Mouse (Mus musculus) megakaryocyte, embryonic 14.5 days (primary cell): ENCODE results near the gene Gpx5. TPM values are rescaled to one million over a fixed set of nuclear protein-coding genes. Genes with fewer than 3 reads are reported as not detected.

ENCODE experiments used
- H3K27me3 ChIP-seq: replicated peaks from 2 replicates; pipeline ENCODE3; 2012; ENCODE audit warnings: inconsistent platforms
- H3K36me3 ChIP-seq: replicated peaks from 2 replicates; pipeline ENCODE3; 2012; ENCODE audit warnings: low read length, inconsistent platforms, mixed read lengths
- H3K4me1 ChIP-seq: 2 replicates; pipeline ENCODE4 v1.6.1; 2012; ENCODE audit warnings: inconsistent platforms
- H3K4me3 ChIP-seq: replicated peaks from 2 replicates; pipeline ENCODE3; 2012; ENCODE audit warnings: moderate library complexity, mild to moderate bottlenecking, inconsistent platforms
- H3K9me3 ChIP-seq: 2 replicates; pipeline ENCODE4 v1.6.1; 2012; ENCODE audit warnings: inconsistent platforms
- FLI1 ChIP-seq: IDR thresholded peaks from 2 replicates; pipeline ENCODE4 v1.6.1; 2012; ENCODE audit warnings: low read length, inconsistent platforms, mixed read lengths
- GATA1 ChIP-seq: IDR thresholded peaks from 3 replicates; pipeline ENCODE4 v1.6.1; 2012; ENCODE audit warnings: mixed read lengths, low read length, inconsistent platforms, borderline replicate concordance
- polyA plus RNA-seq: library from polyadenylated mRNA; stranded (reverse); fragments of >175 nt; gene quantifications from 2 replicates; pipeline ENCODE4 v1.2.3, GENCODE M21; 2012; ENCODE audit warnings: low replicate concordance; ENCODE audit not compliant: insufficient read depth

Gene Gpx5
- polyA plus RNA-seq, 1 experiment = not detected

DNA sequence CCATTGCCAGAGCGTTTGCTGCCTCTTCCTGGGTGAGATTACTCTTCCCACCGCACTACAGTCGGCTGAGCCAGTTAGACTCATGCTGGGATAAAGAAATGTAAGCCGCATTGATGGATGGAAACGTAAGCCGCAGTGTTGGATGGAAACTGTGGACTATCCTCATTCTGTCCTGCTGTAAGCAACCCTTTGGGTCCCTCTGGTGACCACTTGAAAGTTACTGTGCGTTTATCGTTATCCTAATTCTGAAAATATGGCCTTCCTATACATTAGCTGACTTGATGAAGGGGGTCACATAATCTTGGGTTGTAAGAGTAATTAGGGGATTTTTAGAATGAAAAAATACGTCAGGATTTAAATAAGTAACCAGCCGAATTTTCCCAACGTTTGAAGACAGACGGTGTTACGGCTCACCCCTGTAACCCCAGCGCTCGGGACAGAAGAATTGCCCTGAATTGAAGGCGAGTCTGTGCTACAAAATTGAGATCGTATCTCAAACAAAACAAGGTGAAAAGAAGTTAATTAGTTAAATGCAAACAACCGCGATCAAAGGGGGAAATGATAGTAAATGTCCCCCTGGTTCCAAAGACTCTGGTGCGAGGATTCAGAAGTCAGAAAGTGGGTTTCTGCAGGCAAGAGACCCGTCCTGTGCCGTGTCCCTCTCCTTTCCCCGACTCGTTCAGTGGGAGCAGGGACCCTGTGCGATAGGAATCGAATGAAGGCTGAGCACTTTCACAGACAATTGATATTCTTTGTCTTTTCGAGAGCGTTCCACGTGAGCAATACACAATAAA, 17.3 kb downstream of the Gpx5 start:
- no peaks in the 10 kb centered on the region for H3K36me3 ChIP-seq
- H3K4me1 ChIP-seq = peaks cover 42% of the 10 kb centered on the region
- TF ChIP-seq GATA1 (no peak), FLI1 (no peak)
- H3K27me3 ChIP-seq = peaks cover 35% of the 10 kb centered on the region
- no peaks in the 10 kb centered on the region for H3K9me3 ChIP-seq
- H3K4me3 ChIP-seq = peak overlapping the region; percentile 93

- Histone ChIP-seq H3K4me1 (peaks cover 11% of the 10 kb centered on the region; the same call in 1 of the 2 replicates), H3K27me3 (peaks cover 35% of the 10 kb centered on the region), H3K36me3 (no peaks in the 10 kb centered on the region), H3K4me3 (no peak overlapping the region), H3K9me3 (peaks cover 3% of the 10 kb centered on the region; the same call in 1 of the 2 replicates)
- TF ChIP-seq GATA1 = no peak
- TF ChIP-seq FLI1 = no peak
Measured at GRCm38 (mm10) chr13:21268262-21268661, 24.3 kb downstream of the Gpx5 start.

GRCm38 (mm10) chr13:21267541-21267940, 25.0 kb downstream of the Gpx5 start:
- Histone ChIP-seq H3K4me1 (peaks cover 17% of the 10 kb centered on the region; the same call in 1 of the 2 replicates), H3K9me3 (peaks cover 3% of the 10 kb centered on the region; the same call in 1 of the 2 replicates), H3K36me3 (no peaks in the 10 kb centered on the region), H3K27me3 (peaks cover 35% of the 10 kb centered on the region), H3K4me3 (no peak overlapping the region)
- TF ChIP-seq GATA1 (no peak), FLI1 (no peak)

GRCm38 (mm10) chr13:21265736-21266135, 26.8 kb downstream of the Gpx5 start:
- TF ChIP-seq FLI1 (no peak), GATA1 (no peak)
- H3K9me3 ChIP-seq = peaks cover 10% of the 10 kb centered on the region
- peaks cover 24% of the 10 kb centered on the region for H3K4me1 ChIP-seq
- H3K27me3 ChIP-seq = peaks cover 34% of the 10 kb centered on the region
- no peaks in the 10 kb centered on the region for H3K36me3 ChIP-seq
- H3K4me3 ChIP-seq = no peak overlapping the region

- no peaks in the 10 kb centered on the region for H3K36me3 ChIP-seq
- TF ChIP-seq FLI1 (no peak), GATA1 (no peak)
- peaks cover 36% of the 10 kb centered on the region for H3K4me1 ChIP-seq
- peaks cover 31% of the 10 kb centered on the region for H3K27me3 ChIP-seq
- peaks cover 10% of the 10 kb centered on the region for H3K9me3 ChIP-seq
- peak overlapping the region; percentile 84 for H3K4me3 ChIP-seq
Measured at GRCm38 (mm10) chr13:21264366-21264765, 28.2 kb downstream of the Gpx5 start.

DNA sequence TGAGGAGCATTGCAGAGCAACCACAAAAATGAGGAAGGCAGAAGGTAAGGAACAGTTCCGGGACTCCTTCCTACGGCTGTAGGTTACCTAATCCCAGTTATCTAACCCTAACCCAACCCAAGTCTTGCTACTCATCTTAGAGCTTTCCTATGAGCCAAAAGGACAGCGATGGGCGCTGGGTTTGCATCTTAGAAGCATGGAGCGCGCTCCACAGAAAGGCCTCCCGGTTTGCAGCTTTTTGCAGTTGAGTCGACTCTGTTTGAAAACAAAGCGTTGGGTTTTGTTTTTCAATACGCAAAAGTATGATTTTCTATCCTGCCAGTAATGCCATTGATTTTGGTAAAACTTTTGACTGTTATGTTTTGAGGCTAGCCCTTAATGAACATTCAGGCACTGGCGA, 28.6 kb downstream of the Gpx5 start:
- H3K4me1 ChIP-seq = peaks cover 40% of the 10 kb centered on the region
- peak overlapping the region; percentile 84 for H3K4me3 ChIP-seq
- peaks cover 32% of the 10 kb centered on the region for H3K27me3 ChIP-seq
- H3K36me3 ChIP-seq = no peaks in the 10 kb centered on the region
- TF ChIP-seq FLI1 = no peak
- no peak for TF ChIP-seq GATA1
- H3K9me3 ChIP-seq = peaks cover 10% of the 10 kb centered on the region

- Histone ChIP-seq H3K27me3 (peaks cover 37% of the 10 kb centered on the region), H3K36me3 (no peaks in the 10 kb centered on the region), H3K4me3 (no peak overlapping the region), H3K9me3 (peaks cover 10% of the 10 kb centered on the region), H3K4me1 (peaks cover 48% of the 10 kb centered on the region)
- TF ChIP-seq GATA1 = no peak
- no peak for TF ChIP-seq FLI1
Measured at GRCm38 (mm10) chr13:21262787-21263461, 29.6 kb downstream of the Gpx5 start.

DNA sequence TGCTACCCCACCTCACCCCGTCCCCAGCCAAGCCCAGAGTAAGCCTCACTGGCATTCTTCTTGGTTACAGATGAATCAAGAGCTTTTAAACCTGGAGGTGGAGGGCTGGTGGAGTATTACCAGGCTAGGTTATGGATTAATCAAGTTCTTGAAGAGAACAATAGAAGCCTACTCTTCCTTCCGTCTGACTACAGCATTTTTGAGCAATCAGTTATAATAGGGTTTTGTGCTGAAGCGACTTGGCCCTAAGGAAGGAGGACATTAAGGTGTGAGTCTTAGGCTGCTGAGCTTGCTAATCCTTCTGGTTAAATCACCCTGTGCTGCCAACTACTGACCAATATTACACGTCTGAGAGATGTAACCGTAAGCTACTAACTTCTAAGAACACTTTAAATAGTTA, 32.2 kb downstream of the Gpx5 start:
- H3K4me1 ChIP-seq = peaks cover 51% of the 10 kb centered on the region
- peaks cover 7% of the 10 kb centered on the region; the same call in 1 of the 2 replicates for H3K9me3 ChIP-seq
- H3K27me3 ChIP-seq = peaks cover 51% of the 10 kb centered on the region
- peak overlapping the region; percentile 90 for H3K4me3 ChIP-seq
- TF ChIP-seq GATA1 (no peak), FLI1 (no peak)
- H3K36me3 ChIP-seq = no peaks in the 10 kb centered on the region

- Histone ChIP-seq H3K4me1 (peaks cover 51% of the 10 kb centered on the region), H3K4me3 (peak overlapping the region; percentile 90), H3K36me3 (no peaks in the 10 kb centered on the region), H3K27me3 (peaks cover 57% of the 10 kb centered on the region), H3K9me3 (peaks cover 7% of the 10 kb centered on the region; the same call in 1 of the 2 replicates)
- TF ChIP-seq GATA1 = no peak
- no peak for TF ChIP-seq FLI1
Measured at GRCm38 (mm10) chr13:21259677-21260113, 32.8 kb downstream of the Gpx5 start.

- Histone ChIP-seq H3K27me3 (peaks cover 59% of the 10 kb centered on the region), H3K4me3 (peak overlapping the region; percentile 90)
- TF ChIP-seq FLI1 (no peak), GATA1 (no peak)
Measured at GRCm38 (mm10) chr13:21259171-21259631, 33.3 kb downstream of the Gpx5 start.

More at GRCm38 (mm10) chr13:21259171-21259631, 33.3 kb downstream of the Gpx5 start:
- Histone ChIP-seq H3K36me3 (no peaks in the 10 kb centered on the region), H3K4me1 (peaks cover 51% of the 10 kb centered on the region), H3K9me3 (peaks cover 7% of the 10 kb centered on the region; the same call in 1 of the 2 replicates)
